7 mouse cellular contexts compared by ENCODE assay signal in genomic region chr1:89136089-89136811, GRCm38 (mm10).
DNase-seq lines count a peak whose midpoint lies in the region; ATAC-seq and TF ChIP-seq lines count a peak whose summit lies in the region.

No protein-coding gene starts in this region.

- peak; percentile 32; the same call in 1 of the 2 replicates for ATAC-seq in hindbrain, embryonic 15.5 days (ENCODE audit: low FRiP score, low read depth)
- ATAC-seq in lung, embryonic 16.5 days (ENCODE audit: low read depth), result peak; percentile 72

- no peak overlapping the region for H3K4me3 ChIP-seq in lung, adult 2 months (replicated peaks; ENCODE audit: extremely low read depth, low read depth, low read length)
- H3K4me3 ChIP-seq in gastrocnemius, adult 2 months, result no peak overlapping the region
- H3K4me3 ChIP-seq in hindbrain, embryonic 15.5 days, result no peak overlapping the region
- no peak overlapping the region for H3K4me3 ChIP-seq in lung, embryonic 16.5 days (ENCODE audit: low read length)

- H3K4me2 ChIP-seq in hindbrain, embryonic 15.5 days, result no peak overlapping the region
- H3K4me2 ChIP-seq in lung, embryonic 16.5 days (ENCODE audit: low read depth, low read length), result no peak overlapping the region

- no peak overlapping the region for H3K9ac ChIP-seq in hindbrain, embryonic 15.5 days
- H3K9ac ChIP-seq in lung, embryonic 16.5 days (ENCODE audit: low read length), result no peak overlapping the region

- H3K27me3 ChIP-seq in hindbrain, embryonic 15.5 days, result no peaks in the 10 kb centered on the region
- no peaks in the 10 kb centered on the region for H3K27me3 ChIP-seq in lung, embryonic 16.5 days (ENCODE audit: control insufficient read depth, insufficient read depth, low read depth, low read length)

- no peak for TF ChIP-seq POLR2A in lung, adult 2 months (IDR thresholded peaks at IDR 0.05; ENCODE audit: borderline replicate concordance, extremely low read depth, low read depth, low read length)

- peak overlapping the region; percentile 64 for H3K27ac ChIP-seq in gastrocnemius, adult 2 months
- peak overlapping the region; percentile 31 for H3K27ac ChIP-seq in hindbrain, embryonic 15.5 days (replicated peaks)
- H3K27ac ChIP-seq in lung, embryonic 16.5 days (ENCODE audit: low read length), result peak overlapping the region; percentile 27; the same call in 1 of the 2 replicates

- WGBS in lung, adult 2 months, result 39% methylated on average over 13 of the region's 13 CpGs
- 55% methylated on average over 13 of the region's 13 CpGs for WGBS in hindbrain, embryonic 15.5 days
- WGBS in lung, embryonic 16.5 days, result 39% methylated on average over 13 of the region's 13 CpGs

- H3K36me3 ChIP-seq in hindbrain, embryonic 15.5 days, result no peaks in the 10 kb centered on the region
- peaks cover 6% of the 10 kb centered on the region for H3K36me3 ChIP-seq in lung, embryonic 16.5 days (ENCODE audit: control insufficient read depth, insufficient read depth, low read length)

- peak; percentile 56 to 67 for DNase-seq in lung, adult 18-20 months
- DNase-seq in lung, adult 2 months, result no peak
- peak; percentile 57 for DNase-seq in gastrocnemius, adult 2 months
- DNase-seq in thymus, postnatal 10 days (ENCODE audit: low spot score in 2 of 2), result no peak
- no peak for DNase-seq in spleen, adult 18-20 months

- no peaks in the 10 kb centered on the region for H3K9me3 ChIP-seq in hindbrain, embryonic 15.5 days
- H3K9me3 ChIP-seq in lung, embryonic 16.5 days (ENCODE audit: control insufficient read depth, low read length), result no peaks in the 10 kb centered on the region

- peaks cover 25% of the 10 kb centered on the region for H3K4me1 ChIP-seq in lung, adult 2 months (ENCODE audit: control insufficient read depth, insufficient read depth, low read length)
- H3K4me1 ChIP-seq in hindbrain, embryonic 15.5 days (replicated peaks), result peaks cover 56% of the 10 kb centered on the region
- peaks cover 38% of the 10 kb centered on the region for H3K4me1 ChIP-seq in lung, embryonic 16.5 days (replicated peaks; ENCODE audit: control insufficient read depth, insufficient read depth, low read length)

- no peak for TF ChIP-seq CTCF in lung, adult 2 months (IDR thresholded peaks at IDR 0.05; ENCODE audit: insufficient read depth, low read length)
- no peak for TF ChIP-seq CTCF in gastrocnemius, adult 2 months (IDR thresholded peaks at IDR 0.05)

- intact Hi-C loops in gastrocnemius, adult 2 months (cut with DNase I), result loop anchor here (10.0 kb wide), 1 partner anchor 61 kb away; the partner anchor contains the start of gene Sh3bp4

Comparison
In these comparisons a context has a peak if more than half of its experiments do, and no peak if none do; other contexts are left out.
1. DNase-seq: peak in lung, adult 18-20 months (2 of 2) and gastrocnemius, adult 2 months (single experiment); none in lung, adult 2 months (single experiment), thymus, postnatal 10 days (0 of 2) and spleen, adult 18-20 months (0 of 2).
2. Peak in every context shown above with its lines, with median percentiles within 50 percentile points of each other: H3K27ac ChIP-seq.